ENCODE assay signal across 10 mouse cellular contexts in the genomic region with DNA sequence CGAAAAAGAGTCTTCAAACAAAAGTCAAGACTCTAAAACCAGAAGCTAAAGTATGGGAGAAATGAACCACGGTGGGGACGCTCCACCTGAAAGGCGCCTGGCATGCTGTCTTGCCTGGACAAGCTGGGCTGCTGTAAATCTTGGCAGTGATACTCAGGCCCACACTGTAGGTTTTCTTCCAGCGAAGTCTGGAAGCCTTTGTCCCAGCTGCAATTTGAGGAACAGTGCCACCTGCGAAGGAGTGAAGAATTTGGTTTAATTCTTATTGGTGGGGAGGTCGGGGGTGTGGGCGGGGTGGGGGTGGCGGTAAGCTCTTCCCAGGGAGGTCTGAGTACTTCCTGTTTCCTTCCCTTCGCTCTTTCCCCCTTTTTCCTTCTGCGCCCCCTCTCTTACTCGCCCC. TPM values are rescaled to one million over a fixed set of nuclear protein-coding genes. Genes with fewer than 3 reads are reported as not detected.
DNase-seq lines count a peak whose midpoint lies in the region; ATAC-seq and TF ChIP-seq lines count a peak whose summit lies in the region.
"Had no signal": no experiment of that assay in that cellular context is flagged by ENCODE, and none has a peak within 500 bp of the region (broad histone marks: within the 10 kb centered on the region; RNA-seq: fewer than 3 reads in every experiment).

No protein-coding gene starts in this region.

- H3K27me3 ChIP-seq in limb, embryonic 12.5 days, result peaks cover 78% of the 10 kb centered on the region
- peaks cover 2% of the 10 kb centered on the region; the same call in 1 of the 2 replicates for H3K27me3 ChIP-seq in stomach, postnatal 0 days (ENCODE audit: control insufficient read depth, insufficient read depth, low read length)

- WGBS in limb, embryonic 12.5 days, result 11% methylated on average over 8 of the region's 12 CpGs
- 19% methylated on average over 11 of the region's 12 CpGs for WGBS in stomach, postnatal 0 days

- TF ChIP-seq EP300 in stomach, postnatal 0 days (optimal IDR thresholded peaks at IDR 0.05), result no peak

- peak; percentile 16; the same call in 1 of the 2 replicates for ATAC-seq in limb, embryonic 12.5 days (ENCODE audit: insufficient number of reproducible peaks, insufficient read depth, low FRiP score, low TSS enrichment, low read depth)
- no peak for ATAC-seq in stomach, postnatal 0 days (ENCODE audit: low FRiP score, low TSS enrichment)

- TF ChIP-seq CTCF in gastrocnemius, adult 2 months (IDR thresholded peaks at IDR 0.05), result no peak
- no peak for TF ChIP-seq CTCF in stomach, postnatal 0 days (IDR thresholded peaks at IDR 0.05; ENCODE audit: low read depth)

- H3K36me3 ChIP-seq in limb, embryonic 12.5 days, result no peaks in the 10 kb centered on the region
- H3K36me3 ChIP-seq in stomach, postnatal 0 days (ENCODE audit: control insufficient read depth, insufficient read depth, low read length), result no peaks in the 10 kb centered on the region

- peaks cover 12% of the 10 kb centered on the region for H3K4me1 ChIP-seq in limb, embryonic 12.5 days (replicated peaks)
- no peaks in the 10 kb centered on the region for H3K4me1 ChIP-seq in stomach, postnatal 0 days (replicated peaks; ENCODE audit: control insufficient read depth, insufficient read depth)

- no peak overlapping the region for H3K27ac ChIP-seq in gastrocnemius, adult 2 months
- H3K27ac ChIP-seq in limb, embryonic 12.5 days, result 0 out of 2 replicates have a peak overlapping the region, but pooled peaks have one; percentile 50
- 0 out of 2 replicates have a peak overlapping the region, but pooled peaks have one; percentile 45 for H3K27ac ChIP-seq in stomach, postnatal 0 days (replicated peaks)

- H3K4me2 ChIP-seq in limb, embryonic 12.5 days, result peak overlapping the region; percentile 77
- peak overlapping the region; percentile 58 for H3K4me2 ChIP-seq in stomach, postnatal 0 days (replicated peaks; ENCODE audit: low read depth)

- no peaks in the 10 kb centered on the region for H3K9me3 ChIP-seq in limb, embryonic 12.5 days
- H3K9me3 ChIP-seq in stomach, postnatal 0 days (ENCODE audit: control insufficient read depth, low read length), result no peaks in the 10 kb centered on the region

- intact Hi-C loops in gastrocnemius, adult 2 months (cut with DNase I), result no loop called here

- peak overlapping the region; percentile 61 for H3K4me3 ChIP-seq in gastrocnemius, adult 2 months
- peak overlapping the region; percentile 43 for H3K4me3 ChIP-seq in limb, embryonic 12.5 days (replicated peaks)
- H3K4me3 ChIP-seq in stomach, postnatal 0 days (ENCODE audit: low read depth, low read length), result peak overlapping the region; percentile 20; the same call in 1 of the 2 replicates
- H3K4me3 ChIP-seq: myocyte had no signal

- no peak for DNase-seq in gastrocnemius, adult 2 months
- DNase-seq in gastrocnemius, adult 8-10 months (ENCODE audit: low spot score in 2 of 2), result no peak
- DNase-seq in retina, embryonic 14.5 days (ENCODE audit: low spot score), result peak; percentile 45
- no peak for DNase-seq in retina, postnatal 1 day
- DNase-seq in stomach, postnatal 0 days (ENCODE audit: low spot score), result no peak
- DNase-seq in cerebellum, adult 8-10 months, result no peak
- no peak for DNase-seq in right cerebral cortex, postnatal 36 days (ENCODE audit: low spot score in 2 of 2)

- H3K9ac ChIP-seq in limb, embryonic 12.5 days (replicated peaks), result peak overlapping the region; percentile 37; the same call in 1 of the 2 replicates
- no peak overlapping the region for H3K9ac ChIP-seq in stomach, postnatal 0 days (ENCODE audit: low read length)

RNA-seq across cellular contexts. Expression of a gene that starts 31.9 kb away (rescaled TPM):
- total RNA-seq in gastrocnemius, adult 2 months (2021), result not detected
- total RNA-seq in gastrocnemius, adult 8-10 months (2022), result not detected
- polyA plus RNA-seq in limb, embryonic 12.5 days (2016; fragmentation: Nextera tagmentation; extraction: Ambion mirVana), result not detected in 2 replicates
- polyA plus RNA-seq in stomach, postnatal 0 days (2015; fragmentation: Nextera tagmentation; extraction: Ambion mirVana), result not detected in 2 replicates
- total RNA-seq: heart, adult 8-10 months had no signal
- polyA plus RNA-seq: myocyte had no signal

RNA-seq across cellular contexts. Expression of a gene that starts 42.8 kb away (rescaled TPM):
- total RNA-seq in gastrocnemius, adult 2 months (2021), result 10 to 100 TPM; 10.6 to 29.0 TPM
- total RNA-seq in gastrocnemius, adult 8-10 months (2022), result 10 to 100 TPM; 24.2 to 32.0 (median 27.8) TPM
- 11.0 and 12.3 TPM in 2 replicates for polyA plus RNA-seq in limb, embryonic 12.5 days (2016; fragmentation: Nextera tagmentation; extraction: Ambion mirVana)
- polyA plus RNA-seq in stomach, postnatal 0 days (2015; fragmentation: Nextera tagmentation; extraction: Ambion mirVana), result 2.6 and 4.0 TPM in 2 replicates
- polyA plus RNA-seq: myocyte had no signal
